Mouse (Mus musculus) erythroblast, embryonic 14.5 days (primary cell): ENCODE results near the gene Ggn. TPM values are rescaled to one million over a fixed set of nuclear protein-coding genes. Genes with fewer than 3 reads are reported as not detected.
"Not testable (repeated sequence)": the region's sequence is repeated elsewhere in the genome, so short reads cannot be mapped to it uniquely, and the experiment has no call there.

Experiments
- H3K27me3 ChIP-seq: 2 replicates; pipeline ENCODE4 v1.6.1; 2012; ENCODE audit warnings: inconsistent platforms; ENCODE audit not compliant: control insufficient read depth
- H3K36me3 ChIP-seq: 2 replicates; pipeline ENCODE4 v1.6.1; 2012; ENCODE audit warnings: mild to moderate bottlenecking, inconsistent platforms; ENCODE audit not compliant: control insufficient read depth
- H3K4me1 ChIP-seq: 2 replicates; pipeline ENCODE4 v1.6.1; 2012; ENCODE audit warnings: inconsistent platforms; ENCODE audit not compliant: control insufficient read depth
- H3K4me3 ChIP-seq: replicated peaks from 2 replicates; pipeline ENCODE3; 2012; ENCODE audit warnings: moderate library complexity, mild to moderate bottlenecking, inconsistent platforms
- H3K9me3 ChIP-seq: 2 replicates; pipeline ENCODE4 v1.6.1; 2012; ENCODE audit warnings: low read length, inconsistent platforms, mixed read lengths; ENCODE audit not compliant: control insufficient read depth
- GATA1 ChIP-seq: IDR thresholded peaks from 2 replicates; pipeline ENCODE4 v1.6.1; 2012; ENCODE audit warnings: low read length, inconsistent platforms, mixed read lengths
- TAL1 ChIP-seq: IDR thresholded peaks from 3 replicates; pipeline ENCODE4 v1.6.1; 2012; ENCODE audit warnings: low read length, inconsistent platforms, mixed read lengths
- polyA plus RNA-seq: library from polyadenylated mRNA; stranded (reverse); fragments of >175 nt; gene quantifications from 2 replicates; pipeline ENCODE4 v1.2.3, GENCODE M21; 2012

Ggn gene
- polyA plus RNA-seq, 1 experiment: 0.07 TPM

- peaks cover 39% of the 10 kb centered on the region for H3K36me3 ChIP-seq
- H3K4me3 ChIP-seq: peak overlapping the region; percentile 52
- peaks cover 34% of the 10 kb centered on the region for H3K4me1 ChIP-seq
- H3K9me3 ChIP-seq: peaks cover 8% of the 10 kb centered on the region; the same call in 1 of the 2 replicates
- TF ChIP-seq TAL1: no peak
- no peak for TF ChIP-seq GATA1
- peaks cover 77% of the 10 kb centered on the region for H3K27me3 ChIP-seq
These were observed 948 bp downstream of the Ggn start for GRCm38 (mm10) chr7:29170755-29171561.

GRCm38 (mm10) chr7:29171562-29172097 lies 1.6 kb downstream of the Ggn start:
- H3K9me3 ChIP-seq: peaks cover 8% of the 10 kb centered on the region; the same call in 1 of the 2 replicates
- TF ChIP-seq TAL1 (no peak), GATA1 (no peak)
- H3K4me1 ChIP-seq: peaks cover 34% of the 10 kb centered on the region
- peaks cover 46% of the 10 kb centered on the region for H3K36me3 ChIP-seq
- no peak overlapping the region for H3K4me3 ChIP-seq
- H3K27me3 ChIP-seq: peaks cover 71% of the 10 kb centered on the region

- no peak overlapping the region for H3K4me3 ChIP-seq
- peaks cover 54% of the 10 kb centered on the region for H3K36me3 ChIP-seq
- peaks cover 64% of the 10 kb centered on the region for H3K27me3 ChIP-seq
- TF ChIP-seq TAL1: no peak
- no peak for TF ChIP-seq GATA1
- H3K4me1 ChIP-seq: peaks cover 36% of the 10 kb centered on the region
- H3K9me3 ChIP-seq: peaks cover 8% of the 10 kb centered on the region; the same call in 1 of the 2 replicates
These were observed 2.5 kb downstream of the Ggn start for GRCm38 (mm10) chr7:29172390-29173016.

GRCm38 (mm10) chr7:29178106-29178505 lies 8.1 kb downstream of the Ggn start:
- peaks cover 56% of the 10 kb centered on the region for H3K36me3 ChIP-seq
- TF ChIP-seq TAL1 (no peak), GATA1 (no peak)

GRCm38 (mm10) chr7:29179323-29179722 lies 9.3 kb downstream of the Ggn start:
- peak overlapping the region; percentile 82 for H3K4me3 ChIP-seq
- peaks cover 44% of the 10 kb centered on the region for H3K36me3 ChIP-seq
- TF ChIP-seq GATA1 (no peak), TAL1 (no peak)
- no peaks in the 10 kb centered on the region for H3K27me3 ChIP-seq
- no peaks in the 10 kb centered on the region for H3K9me3 ChIP-seq
- peaks cover 25% of the 10 kb centered on the region for H3K4me1 ChIP-seq

More at GRCm38 (mm10) chr7:29178106-29178505, 8.1 kb downstream of the Ggn start:
- H3K27me3 ChIP-seq: peaks cover 8% of the 10 kb centered on the region
- no peaks in the 10 kb centered on the region for H3K9me3 ChIP-seq
- peak overlapping the region; percentile 82 for H3K4me3 ChIP-seq
- H3K4me1 ChIP-seq: peaks cover 25% of the 10 kb centered on the region

- peaks cover 25% of the 10 kb centered on the region for H3K4me1 ChIP-seq
- peaks cover 34% of the 10 kb centered on the region for H3K36me3 ChIP-seq
- H3K4me3 ChIP-seq: peak within 1 kb of the TSS; percentile 82
- no peaks in the 10 kb centered on the region for H3K27me3 ChIP-seq
- H3K9me3 ChIP-seq: no peaks in the 10 kb centered on the region
- no peak for TF ChIP-seq GATA1
- TF ChIP-seq TAL1: no peak
These were observed 10.3 kb downstream of the Ggn start, which contains the start of gene Psmd8 for GRCm38 (mm10) chr7:29180077-29180853. Psmd8 (minus strand) TSS chr7:29180701.

- H3K27me3 ChIP-seq: no peaks in the 10 kb centered on the region
- H3K9me3 ChIP-seq: no peaks in the 10 kb centered on the region
- peaks cover 28% of the 10 kb centered on the region for H3K36me3 ChIP-seq
- peaks cover 25% of the 10 kb centered on the region for H3K4me1 ChIP-seq
- H3K4me3 ChIP-seq: peak overlapping the region; percentile 82
- no peak for TF ChIP-seq TAL1
- no peak for TF ChIP-seq GATA1
These were observed 10.8 kb downstream of the Ggn start for GRCm38 (mm10) chr7:29180854-29181236.

- peaks cover 24% of the 10 kb centered on the region for H3K36me3 ChIP-seq
- not testable (repeated sequence) for H3K27me3 ChIP-seq, H3K9me3 ChIP-seq, H3K4me3 ChIP-seq
- peaks cover 25% of the 10 kb centered on the region for H3K4me1 ChIP-seq
These were observed 11.3 kb downstream of the Ggn start for GRCm38 (mm10) chr7:29181323-29181722.

- not testable (repeated sequence) for H3K4me3 ChIP-seq, H3K27me3 ChIP-seq, H3K4me1 ChIP-seq, H3K36me3 ChIP-seq, H3K9me3 ChIP-seq
These were observed 24.2 kb downstream of the Ggn start for GRCm38 (mm10) chr7:29194230-29194629.
